22 mouse cellular contexts compared by ENCODE assay signal in genomic region chr11:20882756-20883155, GRCm38 (mm10). TPM values are rescaled to one million over a fixed set of nuclear protein-coding genes. Genes with fewer than 3 reads are reported as not detected.
DNase-seq lines count a peak whose midpoint lies in the region; ATAC-seq and TF ChIP-seq lines count a peak whose summit lies in the region.
"Had no signal": no experiment of that assay in that cellular context is flagged by ENCODE, and none has a peak within 500 bp of the region (broad histone marks: within the 10 kb centered on the region; RNA-seq: fewer than 3 reads in every experiment).

No protein-coding gene starts in this region.

- no peak overlapping the region for H3K9ac ChIP-seq in midbrain, embryonic 14.5 days (replicated peaks; ENCODE audit: low read length)
- no peak overlapping the region for H3K9ac ChIP-seq in midbrain, embryonic 13.5 days (replicated peaks)
- H3K9ac ChIP-seq in ES-E14 (ENCODE audit: insufficient read depth, low read depth, low read length, poor library complexity, severe bottlenecking), result no peak overlapping the region
- H3K9ac ChIP-seq: forebrain, embryonic 15.5 days; heart, embryonic 15.5 days; hindbrain, embryonic 13.5 days; intestine, embryonic 15.5 days had no signal

- ATAC-seq in midbrain, embryonic 14.5 days (ENCODE audit: low FRiP score, low TSS enrichment), result no peak
- ATAC-seq in midbrain, embryonic 13.5 days, result no peak
- ATAC-seq: forebrain, embryonic 15.5 days; hindbrain, postnatal 0 days; intestine, embryonic 15.5 days; Patski had no signal

- H3K9me3 ChIP-seq in midbrain, embryonic 14.5 days (ENCODE audit: control insufficient read depth, low read length), result no peaks in the 10 kb centered on the region
- H3K9me3 ChIP-seq in midbrain, embryonic 13.5 days, result no peaks in the 10 kb centered on the region
- no peaks in the 10 kb centered on the region for H3K9me3 ChIP-seq in ES-E14 (ENCODE audit: control insufficient read depth, insufficient read depth, low read depth, low read length)
- H3K9me3 ChIP-seq: embryonic facial prominence, embryonic 10.5 days; forebrain, embryonic 15.5 days; heart, embryonic 15.5 days; hindbrain, embryonic 13.5 days; intestine, embryonic 15.5 days had no signal

- no peaks in the 10 kb centered on the region; the same call in 1 of the 2 replicates for H3K4me1 ChIP-seq in midbrain, embryonic 14.5 days (ENCODE audit: control insufficient read depth, insufficient read depth, low read length)
- H3K4me1 ChIP-seq in midbrain, embryonic 13.5 days (replicated peaks), result no peaks in the 10 kb centered on the region; the same call in 1 of the 2 replicates
- peaks cover 3 to 13% of the 10 kb centered on the region in 2 experiments; a peak in 1 of 4 replicates for H3K4me1 ChIP-seq in ES-E14 (ENCODE audit: control insufficient read depth in 2 of 2, insufficient read depth in 2 of 2, low read length in 2 of 2, poor library complexity in 1 of 2)
- H3K4me1 ChIP-seq: forebrain, embryonic 15.5 days; hindbrain, embryonic 13.5 days; intestine, embryonic 15.5 days had no signal

- no peak for TF ChIP-seq CTCF in layer of hippocampus, adult 2 months (conservative IDR thresholded peaks at IDR 0.05)

- 6% methylated on average over 1 of the region's 1 CpGs for WGBS in midbrain, embryonic 14.5 days
- WGBS in midbrain, embryonic 13.5 days, result 13% methylated on average over 1 of the region's 1 CpGs

- no peak overlapping the region for H3K4me2 ChIP-seq in midbrain, embryonic 14.5 days (ENCODE audit: low read length)
- no peak overlapping the region for H3K4me2 ChIP-seq in midbrain, embryonic 13.5 days (replicated peaks)
- H3K4me2 ChIP-seq: forebrain, embryonic 15.5 days; heart, embryonic 11.5 days; heart, embryonic 15.5 days; hindbrain, embryonic 13.5 days; intestine, embryonic 15.5 days had no signal

- peak; percentile 35 for DNase-seq in midbrain, embryonic 14.5 days
- peak; percentile 47 for DNase-seq in ES-E14 (ENCODE audit: low read depth, low spot score)
- peak; percentile 13 for DNase-seq in brain, adult 2 months (ENCODE audit: low read depth, low spot score)
- no peak for DNase-seq in layer of hippocampus, adult 2 months (ENCODE audit: low spot score in 2 of 2)
- DNase-seq in cerebellum, postnatal 4 days (ENCODE audit: low spot score in 2 of 2), result no peak
- no peak for DNase-seq in retina, embryonic 14.5 days (ENCODE audit: low spot score)
- DNase-seq: adrenal gland, postnatal 10 days; cerebellum, adult 18-20 months; cerebellum, adult 9-11 months; cerebellum, postnatal 36 days; gastrocnemius, postnatal 14 days; heart, adult 2 months; heart, postnatal 14 days had no signal

- H3K36me3 ChIP-seq in midbrain, embryonic 14.5 days (ENCODE audit: control insufficient read depth, insufficient read depth, low read length), result no peaks in the 10 kb centered on the region
- H3K36me3 ChIP-seq in midbrain, embryonic 13.5 days, result no peaks in the 10 kb centered on the region
- H3K36me3 ChIP-seq in ES-E14 (ENCODE audit: control insufficient read depth, insufficient read depth, low read length, poor library complexity, severe bottlenecking), result no peaks in the 10 kb centered on the region
- H3K36me3 ChIP-seq: embryonic facial prominence, embryonic 10.5 days; forebrain, embryonic 15.5 days; heart, embryonic 15.5 days; hindbrain, embryonic 13.5 days; intestine, embryonic 15.5 days had no signal

- in situ Hi-C loops in ES-E14 (cut with MboI; ENCODE audit: low sequenced_read_pairs in 2 of 2, unreplicated experiment in 2 of 2), result no loop called here

- no peak overlapping the region for H3K27ac ChIP-seq in midbrain, embryonic 14.5 days (replicated peaks; ENCODE audit: low read depth, low read length)
- no peak overlapping the region for H3K27ac ChIP-seq in midbrain, embryonic 13.5 days
- no peak overlapping the region for H3K27ac ChIP-seq in ES-E14 (ENCODE audit: insufficient read depth, low read depth, low read length, poor library complexity, severe bottlenecking)
- H3K27ac ChIP-seq in layer of hippocampus, adult 2 months, result no peak overlapping the region
- H3K27ac ChIP-seq: embryonic facial prominence, embryonic 10.5 days; forebrain, embryonic 15.5 days; heart, adult 2 months; heart, embryonic 15.5 days; hindbrain, embryonic 13.5 days; hindbrain, postnatal 0 days; intestine, embryonic 15.5 days had no signal

- H3K4me3 ChIP-seq in midbrain, embryonic 14.5 days (replicated peaks; ENCODE audit: low read depth, low read length), result no peak overlapping the region
- no peak overlapping the region for H3K4me3 ChIP-seq in midbrain, embryonic 13.5 days (replicated peaks)
- no peak overlapping the region for H3K4me3 ChIP-seq in ES-E14 (ENCODE audit: insufficient read depth in 1 of 2, low read depth in 1 of 2, low read length in 2 of 2, poor library complexity in 1 of 2, severe bottlenecking in 1 of 2)
- H3K4me3 ChIP-seq in layer of hippocampus, adult 2 months, result no peak overlapping the region
- H3K4me3 ChIP-seq: embryonic facial prominence, embryonic 10.5 days; forebrain, embryonic 15.5 days; heart, adult 2 months; heart, embryonic 15.5 days; hindbrain, embryonic 13.5 days; intestine, embryonic 15.5 days had no signal

- no peaks in the 10 kb centered on the region for H3K27me3 ChIP-seq in midbrain, embryonic 14.5 days (ENCODE audit: control insufficient read depth, insufficient read depth, low read length)
- H3K27me3 ChIP-seq in midbrain, embryonic 13.5 days, result no peaks in the 10 kb centered on the region
- H3K27me3 ChIP-seq: forebrain, embryonic 15.5 days; heart, embryonic 15.5 days; hindbrain, embryonic 13.5 days; intestine, embryonic 15.5 days; Patski had no signal

TF ChIP-seq in ES-E14, 5 proteins besides CTCF, POLR2A, EP300 and RAD21:
- TF ChIP-seq ZNF384 (IDR thresholded peaks at IDR 0.05; ENCODE audit: low read depth, low read length), result no peak
- TF ChIP-seq HCFC1 (IDR thresholded peaks at IDR 0.05; ENCODE audit: borderline replicate concordance, insufficient read depth, low read length), result no peak
- TF ChIP-seq MAFK (IDR thresholded peaks at IDR 0.05; ENCODE audit: insufficient read depth, low read depth, low read length), result no peak
- TF ChIP-seq ZC3H11A (IDR thresholded peaks at IDR 0.05; ENCODE audit: borderline replicate concordance, low read depth, low read length), result no peak
- TF ChIP-seq CHD2 (IDR thresholded peaks at IDR 0.05; ENCODE audit: low read depth, low read length), result no peak

RNA-seq across cellular contexts. Expression of gene Lgalsl, which starts 51.9 kb away (rescaled TPM):
- 62.9 and 72.9 TPM in 2 replicates for polyA plus RNA-seq in midbrain, embryonic 14.5 days (2014; fragmentation: Nextera tagmentation; extraction: Ambion mirVana)
- polyA plus RNA-seq in midbrain, embryonic 13.5 days (2015; fragmentation: Nextera tagmentation; extraction: Ambion mirVana), result 49.4 and 52.4 TPM in 2 replicates
- 14.9 and 15.7 TPM in 2 replicates for total RNA-seq in ES-E14 (2012; rRNA removed)
- 10 to 100 TPM; 75.8 to 76.3 TPM for total RNA-seq in layer of hippocampus, adult 2 months (2021)

Comparison
In these comparisons a context has a peak if more than half of its experiments do, and no peak if none do; other contexts are left out.
1. DNase-seq: peak in midbrain, embryonic 14.5 days (single experiment), ES-E14 (single experiment) and brain, adult 2 months (single experiment); none in layer of hippocampus, adult 2 months (0 of 2), cerebellum, postnatal 4 days (0 of 2) and retina, embryonic 14.5 days (single experiment).